Mouse (Mus musculus) testis, adult 2 months (tissue): ENCODE data around the gene Gpr137. TPM values are rescaled to one million over a fixed set of nuclear protein-coding genes. Genes with fewer than 3 reads are reported as not detected.
"Not testable (repeated sequence)": the region's sequence is repeated elsewhere in the genome, so short reads cannot be mapped to it uniquely, and the experiment has no call there.

Experiments used
- H3K27ac ChIP-seq: fragments of 200-500 bp; 2 replicates; pipeline ENCODE4 v1.5.1; 2012; ENCODE audit warnings: low read depth, low read length; ENCODE audit not compliant: control insufficient read depth, insufficient read depth
- H3K27me3 ChIP-seq: fragments of 200-500 bp; 2 replicates; pipeline ENCODE4 v1.6.1; 2012; ENCODE audit warnings: mild to moderate bottlenecking, low read length, moderate library complexity; ENCODE audit not compliant: control insufficient read depth, insufficient read depth
- H3K36me3 ChIP-seq: fragments of 200-500 bp; 2 replicates; pipeline ENCODE4 v1.6.1; 2012; ENCODE audit warnings: mild to moderate bottlenecking, low read length; ENCODE audit not compliant: control insufficient read depth, insufficient read depth
- H3K4me1 ChIP-seq: fragments of 200-500 bp; 2 replicates; pipeline ENCODE4 v1.6.1; 2012; ENCODE audit warnings: low read length; ENCODE audit not compliant: control insufficient read depth, insufficient read depth
- H3K4me3 ChIP-seq: fragments of 200-500 bp; 2 replicates; pipeline ENCODE4 v1.5.1; 2012; ENCODE audit warnings: low read depth, mild to moderate bottlenecking, low read length, moderate library complexity, mixed read lengths; ENCODE audit not compliant: control insufficient read depth
- CTCF ChIP-seq: fragments of 200-500 bp; IDR thresholded peaks from 2 replicates; pipeline ENCODE4 v1.5.1; 2012; ENCODE audit warnings: low read depth, mild to moderate bottlenecking, inconsistent platforms, low read length, moderate library complexity; ENCODE audit not compliant: control insufficient read depth, insufficient read depth, insufficient replicate concordance
- POLR2A ChIP-seq: fragments of 200-500 bp; IDR thresholded peaks from 2 replicates; pipeline ENCODE4 v1.6.1; 2012; ENCODE audit warnings: low read depth, mild to moderate bottlenecking, inconsistent platforms, low read length, moderate library complexity; ENCODE audit not compliant: control insufficient read depth
- polyA plus RNA-seq: library from polyadenylated mRNA; depleted of rRNA; stranded (reverse); fragments of >200 nt; gene quantifications from 2 replicates; pipeline ENCODE4 v1.2.3, GENCODE M21; 2012

The Gpr137 gene
- polyA plus RNA-seq, 1 experiment, result 212 TPM

- TF ChIP-seq POLR2A (no peak), CTCF (no peak)
- Histone ChIP-seq H3K36me3 (no peaks in the 10 kb centered on the region; the same call in 1 of the 2 replicates), H3K4me3 (no peak overlapping the region), H3K4me1 (peaks cover 22% of the 10 kb centered on the region), H3K27me3 (no peaks in the 10 kb centered on the region), H3K27ac (no peak overlapping the region)
Measured at GRCm38 (mm10) chr19:6906199-6906598, 36.1 kb downstream of the Gpr137 start.

GRCm38 (mm10) chr19:6905498-6906159 lies 36.7 kb downstream of the Gpr137 start:
- H3K27me3 ChIP-seq, result no peaks in the 10 kb centered on the region
- peaks cover 18% of the 10 kb centered on the region for H3K4me1 ChIP-seq
- H3K27ac ChIP-seq, result no peak overlapping the region
- no peak overlapping the region for H3K4me3 ChIP-seq
- no peaks in the 10 kb centered on the region; the same call in 1 of the 2 replicates for H3K36me3 ChIP-seq
- no peak for TF ChIP-seq CTCF
- no peak for TF ChIP-seq POLR2A

- peaks cover 15% of the 10 kb centered on the region for H3K4me1 ChIP-seq
- TF ChIP-seq POLR2A, result no peak
- no peaks in the 10 kb centered on the region; the same call in 1 of the 2 replicates for H3K36me3 ChIP-seq
- H3K27ac ChIP-seq, result no peak overlapping the region
- H3K27me3 ChIP-seq, result no peaks in the 10 kb centered on the region
- no peak overlapping the region for H3K4me3 ChIP-seq
Measured at GRCm38 (mm10) chr19:6904846-6905245, 37.4 kb downstream of the Gpr137 start.

GRCm38 (mm10) chr19:6903031-6903430 lies 39.2 kb downstream of the Gpr137 start:
- TF ChIP-seq CTCF (no peak), POLR2A (no peak)
- Histone ChIP-seq H3K36me3 (no peaks in the 10 kb centered on the region; the same call in 1 of the 2 replicates), H3K27me3 (no peaks in the 10 kb centered on the region)

GRCm38 (mm10) chr19:6899641-6900040 lies 42.6 kb downstream of the Gpr137 start:
- H3K27ac ChIP-seq, result no peak overlapping the region
- H3K27me3 ChIP-seq, result no peaks in the 10 kb centered on the region
- no peaks in the 10 kb centered on the region for H3K36me3 ChIP-seq
- no peak for TF ChIP-seq POLR2A
- no peak for TF ChIP-seq CTCF
- H3K4me1 ChIP-seq, result no peaks in the 10 kb centered on the region
- no peak overlapping the region for H3K4me3 ChIP-seq

More at GRCm38 (mm10) chr19:6903031-6903430, 39.2 kb downstream of the Gpr137 start:
- H3K4me1 ChIP-seq, result peaks cover 7% of the 10 kb centered on the region
- no peak overlapping the region for H3K4me3 ChIP-seq
- H3K27ac ChIP-seq, result no peak overlapping the region

GRCm38 (mm10) chr19:6895608-6896305 lies 46.5 kb downstream of the Gpr137 start:
- H3K36me3 ChIP-seq, H3K4me3 ChIP-seq, H3K4me1 ChIP-seq, H3K27ac ChIP-seq, H3K27me3 ChIP-seq: not testable (repeated sequence)

- Histone ChIP-seq H3K27ac (no peak overlapping the region), H3K36me3 (no peaks in the 10 kb centered on the region), H3K4me1 (peaks cover 2% of the 10 kb centered on the region; the same call in 1 of the 2 replicates), H3K27me3 (no peaks in the 10 kb centered on the region), H3K4me3 (no peak overlapping the region)
- TF ChIP-seq POLR2A, result no peak
Measured at GRCm38 (mm10) chr19:6893731-6894451, 48.4 kb downstream of the Gpr137 start.
